Mouse (Mus musculus): ENCODE measurements at regions not wholly inside any gene's neighbourhood (a gene's known extent, or its start where the extent isn't known, plus 50 kb on each side); places are given as distances from the start of the nearest gene placed in this dataset.
A peak's percentile ranks its signal among the peaks of the same experiment; 100 is the strongest.

DNA sequence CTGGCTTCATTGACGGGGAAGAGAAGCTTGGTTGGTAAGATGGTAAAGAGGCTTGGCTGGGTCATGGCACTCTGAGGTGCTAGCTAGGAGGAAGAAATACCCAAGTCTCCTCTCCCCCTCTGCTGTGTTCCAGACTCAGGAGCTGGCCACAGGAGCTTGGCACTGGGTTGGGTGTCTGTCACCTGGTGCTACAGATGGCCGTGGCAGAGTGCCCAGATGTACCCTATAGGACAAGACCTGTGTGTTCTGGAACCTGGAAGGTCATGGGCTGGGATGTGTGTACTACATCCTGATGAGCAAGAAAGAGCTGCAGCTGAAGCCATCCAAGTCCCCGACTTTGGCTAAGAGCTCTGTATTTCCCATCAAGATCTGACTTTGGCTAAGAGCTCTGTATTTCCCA lies 72.4 kb downstream of the Nupl2 start:
- DNase-seq (ENCODE audit: low spot score in 2 of 2) = no peak

DNA sequence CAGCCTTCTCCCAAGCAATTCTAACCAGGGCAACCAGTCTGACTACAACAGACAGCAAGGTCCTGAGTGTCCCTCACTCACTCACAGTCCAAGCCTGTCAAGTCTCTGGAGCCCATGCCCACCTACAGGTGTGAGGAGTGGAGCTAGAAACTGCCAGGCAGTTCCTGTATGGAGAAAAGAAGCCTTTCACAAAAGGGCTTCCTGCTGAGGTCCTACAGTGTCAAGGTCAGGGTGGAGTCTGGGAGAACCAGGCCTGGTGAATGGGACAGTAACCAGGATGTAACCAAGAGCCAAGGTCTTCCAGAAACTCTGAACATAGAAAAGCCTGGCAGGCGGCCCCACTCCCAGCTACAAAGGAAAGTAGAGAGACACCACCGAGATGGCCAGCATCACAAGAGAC lies 74.2 kb downstream of the Nupl2 start:
- DNase-seq (ENCODE audit: low spot score in 2 of 2) = no peak

DNA sequence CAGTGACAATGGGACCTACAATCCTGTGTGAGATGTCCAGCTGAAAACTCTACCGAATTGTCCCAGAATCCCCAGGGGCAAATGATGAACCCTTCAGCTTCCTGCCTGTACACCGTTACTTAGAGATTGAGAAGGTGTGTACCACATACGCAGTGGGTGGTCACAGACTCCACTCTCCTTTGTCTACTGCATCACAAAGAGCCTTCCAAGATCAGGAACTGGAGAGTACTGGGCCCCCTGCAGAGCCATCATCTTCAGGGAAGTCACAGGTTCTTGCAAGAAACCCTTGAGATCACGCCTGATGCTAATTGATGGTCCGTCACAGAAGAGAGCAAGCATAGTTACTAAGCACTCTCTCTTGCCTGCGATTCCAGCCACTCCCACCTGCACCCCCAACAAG lies 79.4 kb downstream of the Nupl2 start:
- DNase-seq (ENCODE audit: low spot score in 2 of 2) = no peak

DNA sequence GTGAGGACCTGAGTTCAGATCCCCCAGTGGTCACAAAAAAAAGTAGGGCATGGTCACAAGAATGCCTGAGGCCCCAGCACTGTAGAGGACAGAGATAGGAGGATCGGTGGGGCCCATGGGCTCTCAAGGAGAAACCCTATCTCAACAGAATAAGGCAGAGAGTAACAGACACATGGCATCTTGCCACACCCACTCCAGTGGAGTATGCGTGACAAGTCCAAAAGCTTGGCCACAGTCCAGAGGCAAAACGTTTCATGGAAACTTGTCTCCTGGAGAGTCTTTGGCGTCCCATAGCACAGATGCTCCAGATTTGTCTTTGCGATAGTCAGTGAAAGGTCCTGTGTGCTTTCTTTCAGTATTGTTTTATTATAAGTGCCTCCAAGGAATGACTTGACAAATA lies 90.7 kb downstream of the Nupl2 start:
- DNase-seq (ENCODE audit: low spot score in 2 of 2) = no peak

DNA sequence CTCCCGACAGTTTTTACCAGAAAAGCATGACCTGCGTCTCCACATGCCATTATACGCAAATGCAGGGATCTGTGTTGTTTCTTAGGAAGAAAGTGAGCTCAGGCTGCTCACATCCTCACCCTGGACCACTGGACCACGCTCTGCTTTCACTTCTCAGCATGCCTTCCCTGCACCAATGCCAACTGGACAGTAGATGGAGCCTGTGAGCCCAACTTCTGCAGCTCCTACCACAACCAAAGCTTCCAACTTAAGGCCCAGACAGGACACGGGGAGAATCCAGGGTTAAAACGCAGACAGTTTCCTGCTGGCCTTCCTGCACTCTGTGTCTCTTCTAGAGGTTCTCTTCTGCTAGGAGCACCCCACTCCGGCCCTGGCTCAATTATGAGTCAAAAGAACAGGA lies 90.3 kb downstream of the Kcnh2 start:
- DNase-seq (ENCODE audit: low spot score in 2 of 2) = peak; percentile 42 to 44

DNA sequence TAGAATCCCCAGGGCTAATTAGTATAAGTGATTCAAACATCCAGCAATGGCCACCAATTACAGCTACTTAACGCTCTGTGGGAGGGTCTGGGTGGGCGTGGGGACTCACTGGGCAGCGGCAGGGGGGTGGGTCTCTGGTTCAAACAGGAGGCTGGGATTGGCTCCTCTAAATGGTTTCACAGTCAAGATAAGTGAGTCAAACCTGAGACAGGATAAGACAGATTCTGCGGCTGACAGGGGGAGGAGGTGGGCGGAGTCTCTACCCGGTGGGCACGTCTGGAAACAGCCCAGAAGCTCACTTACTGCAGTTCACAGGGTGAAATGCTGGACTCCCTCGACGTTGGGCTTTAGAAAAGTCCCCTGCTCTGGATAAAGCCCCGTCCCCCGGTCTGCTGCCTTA lies 89.3 kb downstream of the Kcnh2 start:
- no peak for DNase-seq (ENCODE audit: low spot score in 2 of 2)

DNA sequence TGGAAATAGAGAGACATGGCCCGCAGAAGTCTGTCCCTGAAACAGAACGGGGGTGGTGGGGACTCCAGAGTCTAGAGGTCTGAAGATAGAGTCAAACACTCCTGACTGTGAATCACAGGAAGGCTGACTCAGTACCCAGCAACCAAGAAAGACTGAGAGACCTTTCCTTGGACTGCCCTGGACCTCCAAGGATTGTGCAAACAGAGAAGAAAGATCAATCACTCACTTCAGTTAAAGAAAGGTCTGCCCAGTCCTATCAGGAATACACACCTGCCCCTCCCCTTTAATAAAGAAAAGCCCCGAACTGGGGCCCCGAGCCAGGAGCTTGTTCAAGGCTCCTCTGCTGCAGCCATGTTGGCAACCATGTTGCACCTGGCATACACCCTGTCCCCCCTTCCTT lies 87.3 kb downstream of the Kcnh2 start:
- DNase-seq (ENCODE audit: low spot score in 2 of 2) = no peak

DNA sequence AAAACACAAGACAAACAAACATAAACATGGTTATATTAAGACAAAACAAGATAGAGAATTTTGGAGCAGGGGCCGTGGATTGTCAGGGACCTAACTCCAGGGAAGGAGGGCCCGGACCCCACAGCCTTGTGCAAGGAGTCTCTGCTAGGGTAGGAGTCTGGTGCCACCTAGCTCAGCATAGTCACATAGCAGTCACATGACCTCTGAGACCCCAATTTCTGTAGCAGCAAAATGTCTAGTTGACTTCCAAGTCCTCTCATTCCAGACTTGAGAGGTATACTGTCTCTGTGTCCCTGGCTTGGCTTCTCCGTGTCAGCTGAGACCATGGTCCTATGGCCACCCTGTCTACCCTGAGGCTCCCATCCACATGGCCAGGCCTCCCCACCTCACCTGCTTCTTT lies 86.0 kb downstream of the Kcnh2 start:
- no peak for DNase-seq (ENCODE audit: low spot score in 2 of 2)

DNA sequence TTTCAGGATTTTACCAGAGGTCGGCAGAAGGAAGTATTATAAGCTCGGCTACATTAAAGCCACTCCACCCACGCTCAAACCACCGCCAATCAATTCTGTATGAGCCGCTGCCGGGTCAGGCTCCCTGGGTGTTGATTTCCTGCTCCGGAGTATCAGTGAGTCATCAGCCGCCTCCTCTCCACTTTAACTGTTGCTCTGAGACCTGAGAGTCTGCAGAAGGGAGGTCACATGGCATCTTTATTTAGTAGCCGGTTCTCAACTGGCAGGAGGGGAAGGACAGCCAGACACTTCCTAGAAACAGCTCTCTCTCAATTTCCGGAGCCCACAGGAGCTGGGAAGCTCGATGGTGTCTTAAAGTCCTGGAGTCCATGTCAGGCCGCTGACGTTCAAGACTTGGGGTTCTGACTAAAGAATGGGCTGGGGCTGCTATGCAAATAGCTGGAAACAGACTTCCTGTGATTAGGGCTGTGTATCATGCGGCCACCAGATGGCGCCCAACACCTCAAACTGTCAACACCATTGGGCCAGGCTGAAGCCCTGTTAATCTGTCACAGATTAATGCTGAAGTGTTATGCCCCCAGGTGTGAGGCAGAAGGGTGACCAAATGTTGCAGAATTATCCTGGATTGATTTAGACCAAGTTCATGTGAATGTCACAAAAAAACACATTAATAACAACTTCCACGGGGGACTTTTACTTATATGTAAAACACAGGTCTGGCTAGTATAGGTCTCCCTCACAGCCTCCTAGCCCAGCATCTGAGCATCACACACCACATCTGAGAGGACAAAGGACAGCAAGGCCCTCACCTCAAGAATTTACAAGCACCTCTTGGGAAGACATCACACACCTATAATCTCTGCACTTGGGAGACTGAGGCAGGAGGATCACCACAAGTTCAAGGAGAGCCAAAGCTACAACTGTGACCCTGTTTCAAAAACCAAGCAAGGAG lies 84.8 kb downstream of the Kcnh2 start:
- DNase-seq (ENCODE audit: low spot score in 2 of 2) = peak; percentile 67 to 78
